Mouse (Mus musculus) midbrain, postnatal 0 days (tissue): ENCODE measurements around the gene Oas1d. TPM values are rescaled to one million over a fixed set of nuclear protein-coding genes. Genes with fewer than 3 reads are reported as not detected.
"Not testable (repeated sequence)": the region's sequence is repeated elsewhere in the genome, so short reads cannot be mapped to it uniquely, and the experiment has no call there.

Experiments used
- ATAC-seq: fragments of 200-750 bp; cut with Nextera tagmentation; 2 replicates; pipeline ENCODE4 v1.8.0; 2017; ENCODE audit warnings: moderate number of reproducible peaks, mild to moderate bottlenecking, moderate TSS enrichment, moderate library complexity; ENCODE audit not compliant: low FRiP score
- DNase-seq: peaks from one replicate; pipeline ENCODE4 v3.0.0-alpha.2; 2015; ENCODE audit warnings: low spot score
- H3K27ac ChIP-seq: fragments of 300-500 bp; sonication (generic); 2 replicates; pipeline ENCODE4 v1.5.1; 2014; ENCODE audit warnings: low read depth, mild to moderate bottlenecking, low read length, mixed read lengths
- H3K27me3 ChIP-seq: fragments of 300-500 bp; sonication (generic); 2 replicates; pipeline ENCODE4 v1.6.1; 2014; ENCODE audit warnings: low read length, control low read depth, mixed read lengths; ENCODE audit not compliant: insufficient read depth
- H3K36me3 ChIP-seq: fragments of 300-500 bp; sonication (generic); 2 replicates; pipeline ENCODE4 v1.6.1; 2014; ENCODE audit warnings: low read length, control low read depth, mixed read lengths; ENCODE audit not compliant: insufficient read depth
- H3K4me1 ChIP-seq: fragments of 300-500 bp; sonication (generic); 2 replicates; pipeline ENCODE4 v1.6.1; 2014; ENCODE audit warnings: mild to moderate bottlenecking, control low read depth, antibody characterized with exemption, low read length, mixed read lengths; ENCODE audit not compliant: insufficient read depth
- H3K4me2 ChIP-seq: fragments of 300-500 bp; sonication (generic); 2 replicates; pipeline ENCODE4 v1.6.1; 2014; ENCODE audit warnings: low read depth, mild to moderate bottlenecking, low read length, mixed read lengths; ENCODE audit not compliant: poor library complexity, severe bottlenecking
- H3K4me3 ChIP-seq: fragments of 300-500 bp; sonication (generic); 2 replicates; pipeline ENCODE4 v1.5.1; 2014; ENCODE audit warnings: low read depth, mild to moderate bottlenecking, low read length, moderate library complexity
- H3K9ac ChIP-seq: fragments of 300-500 bp; sonication (generic); replicated peaks from 2 replicates; pipeline ENCODE4 v1.6.1; 2014; ENCODE audit warnings: mild to moderate bottlenecking, low read length, moderate library complexity, mixed read lengths; ENCODE audit not compliant: poor library complexity, severe bottlenecking
- H3K9me3 ChIP-seq: fragments of 300-500 bp; sonication (generic); 2 replicates; pipeline ENCODE4 v1.6.1; 2016; ENCODE audit warnings: low read length, control low read depth
- CTCF ChIP-seq: IDR thresholded peaks from 2 replicates; pipeline ENCODE4 v1.5.1; 2016; ENCODE audit warnings: antibody characterized with exemption, mild to moderate bottlenecking
- WGBS: fragments of 180-500 bp; shearing (Covaris S2); extraction: QIAGEN DNeasy Blood & Tissue Kit; methylation state at CpG from one replicate; pipeline ENCODE4 v1.1.7; 2014; 5-methylcytosine and 5-hydroxymethylcytosine counted together
- polyA plus RNA-seq: library from polyadenylated mRNA; unstranded; fragments of >200 nt; fragmentation: Nextera tagmentation; extraction: Ambion mirVana; gene quantifications from 2 replicates; pipeline ENCODE4 v1.2.1, GENCODE M21; 2015
- total RNA-seq: library from RNA; depleted of rRNA; stranded (reverse); fragments of >200 nt; gene quantifications from 2 replicates; pipeline ENCODE4 v1.2.3, GENCODE M21; 2014

Oas1d gene
- total and polyA plus RNA-seq, 2 experiments from 2014 or later, result 0.22 to 0.78 TPM

DNA sequence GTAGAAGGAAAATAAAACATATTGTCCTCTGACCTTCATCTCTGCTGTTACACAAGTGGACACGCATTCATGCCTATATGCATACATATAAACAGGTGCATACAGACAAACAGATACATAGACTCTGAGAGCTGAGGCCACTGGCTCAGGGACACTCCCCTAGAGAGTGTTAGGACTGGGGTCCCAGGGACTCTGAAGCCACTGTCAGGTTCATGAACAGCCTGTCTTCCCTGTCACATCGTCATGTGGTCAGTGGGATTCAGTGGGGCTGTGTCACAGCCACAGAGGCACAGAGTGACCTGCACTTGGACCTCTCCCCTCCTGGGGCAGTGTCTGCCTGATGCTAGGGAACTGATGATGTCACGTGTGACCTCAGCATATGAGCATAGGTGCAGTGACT is 6.0 kb downstream of the Oas1d start:
- no peaks in the 10 kb centered on the region for H3K27me3 ChIP-seq
- no peak overlapping the region for H3K27ac ChIP-seq
- no peaks in the 10 kb centered on the region for H3K4me1 ChIP-seq
- no peak overlapping the region for H3K9ac ChIP-seq
- H3K36me3 ChIP-seq, result no peaks in the 10 kb centered on the region
- WGBS, result 82% methylated on average over 3 of the region's 3 CpGs
- H3K9me3 ChIP-seq, result no peaks in the 10 kb centered on the region
- DNase-seq, result no peak
- ATAC-seq, result no peak
- H3K4me2 ChIP-seq, result no peak overlapping the region
- no peak for TF ChIP-seq CTCF
- H3K4me3 ChIP-seq, result no peak overlapping the region

DNA sequence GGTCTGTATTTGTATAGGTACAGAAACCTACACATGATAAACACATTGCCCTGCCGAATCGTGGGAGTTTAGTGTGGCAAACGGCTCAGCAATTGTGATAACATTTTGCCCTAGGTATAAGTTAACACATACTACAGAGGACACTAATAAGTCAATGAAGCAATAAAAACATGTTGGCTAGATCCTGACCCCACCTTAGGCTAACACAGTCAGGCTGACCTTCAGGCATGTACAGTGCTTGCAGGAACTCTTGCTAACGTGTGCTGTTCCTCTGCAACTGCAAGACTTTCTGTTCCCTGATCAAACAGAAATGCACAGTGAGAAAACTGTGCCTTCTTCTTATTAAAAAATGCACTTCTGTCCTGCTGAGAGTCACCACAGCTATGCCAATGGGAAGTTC is 9.6 kb downstream of the Oas1d start:
- H3K27ac ChIP-seq, result no peak overlapping the region
- no peak overlapping the region for H3K4me2 ChIP-seq
- H3K27me3 ChIP-seq, result no peaks in the 10 kb centered on the region
- H3K36me3 ChIP-seq, result no peaks in the 10 kb centered on the region
- TF ChIP-seq CTCF, result no peak
- H3K9ac ChIP-seq, result no peak overlapping the region
- 76% methylated on average over 4 of the region's 4 CpGs for WGBS
- ATAC-seq (no peak), DNase-seq (no peak)
- H3K4me3 ChIP-seq, result no peak overlapping the region
- no peaks in the 10 kb centered on the region for H3K9me3 ChIP-seq
- H3K4me1 ChIP-seq, result no peaks in the 10 kb centered on the region

DNA sequence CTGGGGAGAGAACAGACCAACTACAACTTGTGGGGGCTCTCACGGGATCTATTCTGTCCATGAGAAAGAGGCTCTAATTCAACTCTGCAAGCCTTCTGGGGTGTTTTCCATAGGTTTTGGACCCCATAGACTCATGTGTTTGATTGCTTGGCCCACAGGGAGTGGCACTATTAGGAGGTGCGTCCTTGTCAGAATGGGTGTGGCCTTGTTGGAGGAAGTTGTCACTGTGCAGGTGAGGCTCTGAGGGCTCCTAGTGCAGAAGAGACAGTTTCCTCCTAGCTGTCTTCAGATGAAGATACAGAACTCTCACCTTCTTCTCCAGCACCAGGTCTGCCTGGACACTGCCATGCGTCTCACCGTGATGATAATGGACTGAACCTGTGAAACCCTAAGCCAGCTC is 10.2 kb downstream of the Oas1d start:
- H3K4me1 ChIP-seq, H3K9me3 ChIP-seq, H3K27me3 ChIP-seq, ATAC-seq, H3K27ac ChIP-seq, H3K36me3 ChIP-seq, DNase-seq, H3K9ac ChIP-seq, H3K4me3 ChIP-seq, H3K4me2 ChIP-seq: not testable (repeated sequence)
- 88% methylated on average over 4 of the region's 4 CpGs for WGBS

DNA sequence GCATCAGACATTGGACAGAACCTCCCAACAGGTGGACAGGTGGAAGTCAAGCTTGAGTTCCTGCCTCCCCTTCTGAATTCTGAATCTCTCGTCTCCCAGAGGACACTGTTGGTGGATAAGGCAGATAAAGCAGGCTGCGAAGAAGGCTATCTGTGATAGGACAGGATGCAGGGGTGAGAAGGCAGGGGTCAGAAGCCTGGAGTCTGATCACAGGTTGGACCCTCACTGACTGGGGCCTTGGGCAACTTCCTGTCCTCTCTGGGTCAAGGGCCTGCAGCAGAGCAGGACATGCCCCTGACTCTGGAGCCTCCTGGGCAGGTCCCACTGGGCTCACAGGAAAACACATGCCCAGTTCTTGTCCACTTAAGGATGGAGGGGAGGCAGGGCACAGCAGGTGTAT is 12.0 kb downstream of the Oas1d start:
- not testable (repeated sequence) for H3K4me2 ChIP-seq, H3K4me3 ChIP-seq, ATAC-seq, H3K36me3 ChIP-seq, H3K9me3 ChIP-seq, H3K4me1 ChIP-seq, H3K27ac ChIP-seq, DNase-seq, H3K27me3 ChIP-seq, H3K9ac ChIP-seq
- 76% methylated on average over 2 of the region's 2 CpGs for WGBS

DNA sequence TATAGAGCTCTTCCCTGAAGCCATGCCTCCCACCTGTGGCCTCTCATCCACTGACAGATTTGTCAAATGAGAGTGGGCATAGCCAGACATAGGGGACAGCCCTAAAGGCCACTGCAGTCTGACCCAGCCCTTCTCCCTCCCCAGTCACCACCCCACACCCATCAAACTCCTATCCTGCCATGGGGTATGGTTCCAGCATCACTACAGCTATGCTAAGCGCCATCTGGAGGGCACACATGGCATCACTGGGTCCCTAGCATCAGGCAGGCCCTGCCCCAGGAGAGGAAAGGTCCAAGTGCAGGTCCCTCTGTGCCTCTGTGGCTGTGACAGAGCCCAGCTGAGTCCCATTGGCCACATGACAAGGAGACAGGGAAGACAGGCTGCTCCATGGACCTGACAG is 12.7 kb downstream of the Oas1d start:
- Histone ChIP-seq H3K9me3 (no peaks in the 10 kb centered on the region), H3K27me3 (no peaks in the 10 kb centered on the region), H3K4me1 (no peaks in the 10 kb centered on the region), H3K9ac (no peak overlapping the region), H3K4me3 (no peak overlapping the region), H3K36me3 (no peaks in the 10 kb centered on the region), H3K4me2 (no peak overlapping the region), H3K27ac (no peak overlapping the region)
- 8% methylated on average over 1 of the region's 1 CpGs for WGBS
- peak; percentile 62 for TF ChIP-seq CTCF
- ATAC-seq (peak; percentile 38; the same call in 1 of the 2 replicates), DNase-seq (peak; percentile 5)

DNA sequence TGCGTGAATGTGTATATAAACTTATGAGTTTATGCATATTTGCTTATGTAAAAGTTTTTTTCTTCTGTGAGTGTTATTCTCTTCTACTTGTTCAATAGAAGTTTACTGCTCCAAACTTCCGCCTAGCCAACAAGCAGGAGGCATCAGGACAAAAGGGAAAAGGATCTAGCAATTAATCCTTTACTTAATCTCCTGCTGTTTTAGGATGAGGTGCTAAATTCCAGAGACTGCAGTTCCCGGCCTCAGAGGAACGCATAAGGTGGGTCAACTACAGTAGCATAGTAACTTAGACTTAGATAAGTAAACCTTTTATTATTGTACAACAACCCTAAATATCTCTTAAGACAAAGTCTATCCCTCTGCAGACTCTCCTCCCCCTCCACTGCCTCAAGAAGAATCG is 19.6 kb downstream of the Oas1d start:
- Histone ChIP-seq H3K4me2 (no peak overlapping the region), H3K4me3 (no peak overlapping the region), H3K27me3 (no peaks in the 10 kb centered on the region), H3K27ac (no peak overlapping the region), H3K36me3 (no peaks in the 10 kb centered on the region), H3K9ac (no peak overlapping the region), H3K9me3 (no peaks in the 10 kb centered on the region), H3K4me1 (no peaks in the 10 kb centered on the region)
- 20% methylated on average over 5 of the region's 5 CpGs for WGBS
- DNase-seq (no peak), ATAC-seq (no peak)
- no peak for TF ChIP-seq CTCF

DNA sequence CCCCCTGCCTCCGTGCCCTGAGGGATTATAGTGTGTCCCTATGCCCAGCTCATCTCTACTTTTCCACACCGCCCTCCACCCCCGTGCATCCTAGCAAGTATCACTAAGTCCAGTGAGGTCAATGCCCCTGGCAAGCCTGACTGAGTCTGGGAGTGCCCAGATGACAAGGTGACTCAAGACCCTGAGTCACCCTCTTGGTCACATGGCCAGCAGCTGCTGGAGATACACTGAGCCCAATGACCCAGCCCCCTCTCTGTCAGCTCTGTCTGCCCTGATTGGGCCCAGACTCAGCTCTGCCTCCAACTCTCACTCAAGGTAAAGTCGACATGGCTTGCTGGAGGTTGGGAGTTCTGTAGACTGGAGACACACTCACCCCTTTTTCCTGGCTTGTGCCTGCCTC is 23.5 kb downstream of the Oas1d start:
- H3K9ac ChIP-seq, result no peak overlapping the region
- H3K9me3 ChIP-seq, result no peaks in the 10 kb centered on the region
- ATAC-seq (no peak), DNase-seq (no peak)
- H3K4me1 ChIP-seq, result no peaks in the 10 kb centered on the region
- peaks cover 4% of the 10 kb centered on the region; the same call in 1 of the 2 replicates for H3K36me3 ChIP-seq
- no peak overlapping the region for H3K27ac ChIP-seq
- H3K4me3 ChIP-seq, result no peak overlapping the region
- no peak for TF ChIP-seq CTCF
- WGBS, result 85% methylated on average over 4 of the region's 4 CpGs
- no peaks in the 10 kb centered on the region for H3K27me3 ChIP-seq
- no peak overlapping the region for H3K4me2 ChIP-seq
